Mouse (Mus musculus) frontal cortex, adult (tissue): Measurements from ENCODE around the gene Nmnat3.

Experiments
- ATAC-seq: cut with Nextera tagmentation; 2 replicates; pipeline ENCODE4 v1.9.2; 2017; ENCODE audit warnings: mild to moderate bottlenecking, moderate library complexity, mixed read lengths; ENCODE audit not compliant: low TSS enrichment

The Nmnat3 gene

GRCm38 (mm10) chr9:98421903-98422302 lies 134.7 kb downstream of the Nmnat3 start:
- ATAC-seq, result no peak

- no peak for ATAC-seq
These were observed 135.4 kb downstream of the Nmnat3 start, which contains the start of gene Rbp1 for GRCm38 (mm10) chr9:98422656-98423055. TSS of gene Rbp1 (plus strand) at chr9:98422961.

DNA sequence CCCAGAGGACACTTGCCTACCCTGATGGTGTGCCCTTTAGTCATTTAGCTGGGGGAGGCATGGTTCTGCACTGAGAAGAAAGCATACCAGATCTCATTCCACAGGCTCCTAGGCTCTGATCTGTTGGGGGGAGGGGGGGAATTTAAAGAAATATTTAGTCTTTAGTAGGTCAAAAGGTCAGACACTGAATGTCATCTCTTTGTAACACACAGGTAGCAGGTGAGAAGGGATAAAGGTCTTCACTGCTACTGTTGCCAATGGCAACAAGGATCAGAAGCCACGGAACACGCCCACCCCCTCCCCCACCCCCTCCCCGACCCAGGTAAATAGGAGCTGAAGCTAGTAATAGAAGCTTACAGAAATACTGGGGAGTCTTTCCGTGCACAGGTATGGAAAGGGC lies 136.5 kb downstream of the Nmnat3 start:
- no peak for ATAC-seq

GRCm38 (mm10) chr9:98424291-98424690 lies 137.1 kb downstream of the Nmnat3 start:
- no peak for ATAC-seq

DNA sequence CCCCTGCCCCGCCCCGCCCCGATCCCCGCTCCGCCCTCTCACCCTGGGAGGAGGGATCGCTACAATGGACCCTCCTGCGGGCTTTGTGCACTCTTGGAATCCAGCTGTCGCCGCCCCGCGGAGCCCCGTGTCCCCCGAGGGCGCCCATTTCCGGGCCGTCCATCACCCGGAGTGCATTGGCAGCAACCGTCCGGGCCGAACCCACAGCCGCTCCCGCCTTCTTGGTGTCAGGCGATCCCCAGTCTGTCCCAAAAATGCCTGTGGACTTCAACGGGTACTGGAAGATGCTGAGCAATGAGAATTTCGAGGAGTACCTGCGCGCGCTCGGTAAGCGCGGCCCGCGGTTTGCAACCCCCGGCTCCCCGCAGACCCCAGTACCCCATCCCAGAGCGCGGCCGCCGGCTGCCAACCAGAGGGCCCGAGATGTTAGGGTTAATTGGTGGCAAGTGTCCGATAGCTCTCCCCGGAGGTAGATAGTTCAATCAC lies 137.5 kb downstream of the Nmnat3 start:
- ATAC-seq, result no peak

DNA sequence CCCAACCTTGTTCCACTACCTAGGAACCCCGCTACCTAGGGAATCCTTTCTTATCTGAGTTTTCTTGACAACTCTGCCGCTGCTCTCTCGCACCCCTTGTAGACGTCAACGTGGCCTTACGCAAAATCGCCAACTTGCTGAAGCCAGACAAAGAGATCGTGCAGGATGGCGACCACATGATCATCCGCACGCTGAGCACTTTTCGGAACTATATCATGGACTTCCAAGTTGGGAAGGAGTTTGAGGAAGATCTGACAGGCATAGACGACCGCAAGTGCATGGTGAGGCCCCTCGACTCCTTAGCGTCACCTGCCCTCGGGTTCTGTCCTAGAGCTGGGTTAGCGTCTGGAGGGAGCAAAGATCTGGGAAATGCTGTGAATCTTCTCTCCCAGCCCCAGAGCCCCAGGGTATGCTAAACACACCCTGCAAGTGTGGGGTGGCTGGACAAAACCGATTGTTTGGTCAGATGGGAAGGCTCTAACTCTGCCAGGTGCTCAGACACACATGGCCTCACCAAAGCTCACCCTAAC lies 138.2 kb downstream of the Nmnat3 start:
- ATAC-seq, result no peak

DNA sequence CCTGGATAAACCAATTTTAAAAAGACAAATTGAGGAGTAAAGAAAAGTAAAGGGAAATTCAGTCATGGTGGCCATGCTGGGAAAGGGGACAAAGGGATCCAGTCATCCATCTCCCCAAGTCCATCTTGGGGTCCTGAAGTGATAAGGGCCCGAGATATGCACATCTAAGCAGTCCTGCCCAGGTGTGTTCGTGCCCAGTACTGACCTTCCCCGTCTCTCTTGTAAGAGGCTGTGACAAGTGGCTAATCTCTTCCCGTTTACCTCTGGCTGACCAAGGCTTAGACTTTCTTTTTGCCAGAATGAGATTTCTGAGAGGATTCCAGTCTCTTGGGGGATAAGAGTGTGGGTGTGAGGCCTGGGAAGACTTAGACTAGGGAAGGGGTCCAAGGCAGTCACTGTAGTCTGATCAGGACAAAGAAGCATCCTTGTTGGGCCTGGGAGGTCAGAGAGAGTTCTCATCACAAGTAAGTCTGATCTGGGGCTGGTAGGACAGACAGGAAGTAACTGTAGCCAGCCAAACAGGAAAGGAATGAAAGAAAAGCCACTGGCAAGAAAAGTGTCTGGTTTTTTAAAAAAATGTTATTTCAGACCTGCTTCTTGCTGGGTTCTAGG lies 140.8 kb downstream of the Nmnat3 start:
- no peak for ATAC-seq

DNA sequence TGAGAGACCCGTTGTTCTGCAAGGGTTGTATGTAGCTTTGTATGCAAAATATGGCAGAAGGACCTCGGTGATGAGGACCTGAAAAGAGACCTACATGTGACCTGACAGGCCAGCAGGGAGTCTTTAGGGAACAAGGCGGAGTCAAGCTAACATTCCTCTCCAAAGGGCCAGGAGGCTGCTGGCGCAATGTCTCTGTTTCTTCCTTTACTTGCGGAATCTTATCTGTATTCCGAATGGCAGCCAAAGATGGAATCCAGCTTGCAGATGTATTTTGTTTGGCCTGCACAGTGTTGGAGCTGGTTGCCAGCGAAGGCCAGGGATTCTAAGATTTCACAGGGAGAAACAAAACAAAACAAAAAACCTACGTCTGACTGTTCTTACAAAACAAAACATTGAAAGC lies 141.5 kb downstream of the Nmnat3 start:
- ATAC-seq, result no peak

DNA sequence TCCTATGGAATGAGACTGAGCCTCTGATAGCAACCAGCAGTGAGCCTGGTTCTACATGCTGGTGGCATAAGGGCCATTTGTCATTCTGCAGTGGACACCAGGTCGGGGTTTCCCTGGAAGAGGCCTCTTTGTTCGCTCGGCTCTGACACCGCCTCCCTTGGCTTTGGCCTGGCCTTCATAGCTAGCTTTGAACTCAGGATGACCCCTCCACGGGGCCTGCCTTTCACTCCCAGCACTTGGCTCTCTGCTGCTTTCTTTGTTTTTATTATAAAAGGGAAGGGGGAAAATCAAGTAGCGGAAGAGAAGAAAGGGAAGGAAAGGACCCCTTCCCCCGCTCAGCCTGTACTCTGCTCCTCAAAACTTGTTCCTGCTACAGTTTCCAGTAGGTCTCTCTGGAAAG lies 142.6 kb downstream of the Nmnat3 start:
- no peak for ATAC-seq

- ATAC-seq, result no peak
These were observed 143.3 kb downstream of the Nmnat3 start for GRCm38 (mm10) chr9:98430528-98430927.

GRCm38 (mm10) chr9:98433021-98433420 lies 145.8 kb downstream of the Nmnat3 start:
- ATAC-seq, result no peak

DNA sequence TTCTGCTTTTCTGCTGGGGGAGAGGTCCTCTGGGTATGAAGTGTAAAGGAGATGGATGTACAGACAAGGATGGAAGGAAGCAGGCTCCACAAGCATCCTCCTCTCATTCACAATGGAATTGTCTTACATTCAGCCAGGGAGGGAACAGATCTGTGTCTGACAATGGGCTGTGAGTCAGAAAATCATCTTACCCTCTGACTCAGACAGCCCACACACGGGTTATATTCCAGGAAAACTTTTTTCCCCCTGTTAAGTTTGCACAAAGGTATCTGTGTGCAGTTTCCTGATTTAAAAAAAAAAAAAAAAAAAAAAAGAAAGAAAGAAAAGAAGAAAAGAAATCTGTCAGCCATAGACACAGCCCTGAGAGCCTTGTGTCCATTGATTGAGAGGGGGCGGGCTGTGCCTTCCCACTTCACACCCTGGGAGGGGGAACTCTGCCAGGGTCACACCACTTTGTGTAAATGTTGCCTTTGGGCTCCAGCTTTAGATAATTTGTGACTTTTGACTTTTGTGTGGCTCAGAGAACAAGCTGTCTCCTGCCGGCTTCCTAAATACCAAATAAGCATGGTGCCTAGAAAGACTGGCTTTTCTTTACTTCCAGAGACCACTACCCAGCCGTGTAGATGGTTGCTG lies 146.8 kb downstream of the Nmnat3 start:
- no peak for ATAC-seq

- ATAC-seq, result no peak
These were observed 150.6 kb downstream of the Nmnat3 start for GRCm38 (mm10) chr9:98437819-98438218.

GRCm38 (mm10) chr9:98439091-98439490 lies 151.9 kb downstream of the Nmnat3 start:
- no peak for ATAC-seq

DNA sequence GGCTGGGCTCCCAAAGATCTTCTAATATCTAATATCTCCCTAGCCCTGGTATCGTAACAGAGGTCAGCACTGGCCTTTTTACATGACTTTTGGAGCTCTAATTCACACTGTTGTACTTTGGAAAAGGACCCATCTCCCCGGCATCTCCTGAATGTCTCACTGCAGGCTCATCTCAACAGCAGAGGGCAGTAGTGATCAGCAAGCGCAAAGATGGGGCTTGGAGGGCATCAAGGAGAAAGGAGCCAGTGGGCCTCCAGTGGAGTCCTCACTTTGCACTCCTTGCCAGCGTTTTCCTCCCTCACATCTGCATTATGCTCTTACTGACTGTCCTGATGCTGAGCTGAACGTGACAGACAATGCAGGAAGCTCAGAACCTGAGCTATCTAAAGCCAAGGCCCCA lies 155.4 kb downstream of the Nmnat3 start:
- 0 out of 2 replicates have a peak, but pooled peaks have one; percentile 57 for ATAC-seq

- no peak for ATAC-seq
These were observed 158.3 kb downstream of the Nmnat3 start for GRCm38 (mm10) chr9:98445359-98446149.

GRCm38 (mm10) chr9:98450976-98451375 lies 163.7 kb downstream of the Nmnat3 start:
- peak; percentile 62; the same call in 1 of the 2 replicates for ATAC-seq

DNA sequence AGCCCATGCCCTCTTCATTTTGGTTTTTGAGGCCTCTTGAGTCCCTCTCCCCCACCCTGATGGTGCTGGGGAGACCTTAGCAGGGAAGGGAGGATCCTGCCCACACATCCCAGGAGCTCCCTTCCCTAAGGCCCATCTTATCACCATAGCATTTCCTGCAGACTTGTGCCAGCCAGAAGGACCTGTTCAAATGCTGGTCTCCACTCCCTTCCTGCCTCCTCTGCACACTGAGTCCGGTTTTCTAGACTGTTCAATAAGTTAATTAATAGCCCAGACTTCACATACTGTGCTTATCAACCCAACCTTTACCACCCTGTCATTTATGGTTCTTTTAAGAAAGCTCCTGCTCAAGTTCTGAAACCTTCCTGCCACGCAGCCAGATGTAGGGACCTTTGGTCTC lies 179.5 kb downstream of the Nmnat3 start:
- no peak for ATAC-seq
